Mouse (Mus musculus) urinary bladder, postnatal 25 days (tissue): ENCODE measurements around the gene Wif1.
A peak's percentile ranks its signal among the peaks of the same experiment; 100 is the strongest.

Experiments
- DNase-seq: peaks from one replicate; pipeline ENCODE4 v3.0.0; 2022; ENCODE audit warnings: low spot score

The Wif1 gene

GRCm38 (mm10) chr10:121033826-121034568 is at the start of gene Wif1:
Gene Wif1 (plus strand): TSS chr10:121033960.
- peak; percentile 81 for DNase-seq

GRCm38 (mm10) chr10:121002135-121002534 is 31.6 kb upstream of the Wif1 start:
- DNase-seq = no peak

GRCm38 (mm10) chr10:121011496-121011895 is 22.3 kb upstream of the Wif1 start:
- DNase-seq = no peak

GRCm38 (mm10) chr10:121016291-121016690 is 17.5 kb upstream of the Wif1 start:
- no peak for DNase-seq

- no peak for DNase-seq
These were observed 16.9 kb upstream of the Wif1 start for GRCm38 (mm10) chr10:121016711-121017503.

GRCm38 (mm10) chr10:121022951-121023350 is 10.8 kb upstream of the Wif1 start:
- DNase-seq = no peak

- DNase-seq = no peak
These were observed 2.0 kb upstream of the Wif1 start for GRCm38 (mm10) chr10:121031802-121032201.

- peak; percentile 61 for DNase-seq
These were observed 500 bp upstream of the Wif1 start for GRCm38 (mm10) chr10:121033128-121033791.

GRCm38 (mm10) chr10:121034569-121034947 is 798 bp downstream of the Wif1 start:
- no peak for DNase-seq

GRCm38 (mm10) chr10:121038556-121039284 is 5.0 kb downstream of the Wif1 start:
- no peak for DNase-seq

- no peak for DNase-seq
These were observed 7.2 kb downstream of the Wif1 start for GRCm38 (mm10) chr10:121040911-121041310.

- no peak for DNase-seq
These were observed 13.7 kb downstream of the Wif1 start for GRCm38 (mm10) chr10:121047440-121047839.

- DNase-seq = no peak
These were observed 18.3 kb downstream of the Wif1 start for GRCm38 (mm10) chr10:121052076-121052475.

- peak; percentile 7 for DNase-seq
These were observed 21.9 kb downstream of the Wif1 start for GRCm38 (mm10) chr10:121055452-121056188.

- DNase-seq = no peak
These were observed 23.1 kb downstream of the Wif1 start for GRCm38 (mm10) chr10:121056823-121057222.

GRCm38 (mm10) chr10:121059043-121060003 is 25.6 kb downstream of the Wif1 start:
- DNase-seq = no peak

GRCm38 (mm10) chr10:121061336-121061835 is 27.6 kb downstream of the Wif1 start:
- DNase-seq = no peak

- DNase-seq = no peak
These were observed 28.9 kb downstream of the Wif1 start for GRCm38 (mm10) chr10:121062704-121063103.

GRCm38 (mm10) chr10:121067416-121067951 is 33.7 kb downstream of the Wif1 start:
- DNase-seq = no peak

- DNase-seq = no peak
These were observed 34.2 kb downstream of the Wif1 start for GRCm38 (mm10) chr10:121068003-121068402.
